Mouse (Mus musculus) ES-Bruce4 (cell line): ENCODE data around the gene Itih5. TPM values are rescaled to one million over a fixed set of nuclear protein-coding genes. Genes with fewer than 3 reads are reported as not detected.

Experiments used
- H3K27ac ChIP-seq: 2 replicates; pipeline ENCODE4 v1.5.1; 2012; ENCODE audit warnings: low read length, inconsistent platforms; ENCODE audit not compliant: insufficient read depth
- H3K27me3 ChIP-seq: 2 replicates; pipeline ENCODE4 v1.6.1; 2012; ENCODE audit warnings: mild to moderate bottlenecking, low read length, inconsistent platforms; ENCODE audit not compliant: control insufficient read depth, poor library complexity, insufficient read depth, severe bottlenecking
- H3K36me3 ChIP-seq: 2 replicates; pipeline ENCODE4 v1.6.1; 2012; ENCODE audit warnings: inconsistent platforms, mild to moderate bottlenecking, low read length, moderate library complexity; ENCODE audit not compliant: control insufficient read depth, poor library complexity, insufficient read depth, severe bottlenecking
- H3K4me1 ChIP-seq: one replicate; pipeline ENCODE4 v1.8.1; 2011; ENCODE audit warnings: low read length; ENCODE audit not compliant: control insufficient read depth, insufficient read depth
- H3K4me3 ChIP-seq: 2 replicates; pipeline ENCODE4 v1.5.1; 2011; ENCODE audit warnings: low read depth, mild to moderate bottlenecking, low read length
- H3K9ac ChIP-seq: 2 replicates; pipeline ENCODE4 v1.6.1; 2012; ENCODE audit warnings: low read depth, mild to moderate bottlenecking, inconsistent platforms; ENCODE audit not compliant: poor library complexity, severe bottlenecking
- H3K9me3 ChIP-seq: replicated peaks from 2 replicates; pipeline ENCODE4 v1.6.1; 2012; ENCODE audit warnings: mild to moderate bottlenecking, low read length, inconsistent platforms; ENCODE audit not compliant: control insufficient read depth, poor library complexity, insufficient read depth, severe bottlenecking
- CTCF ChIP-seq: IDR thresholded peaks from one replicate; pipeline ENCODE4 v1.8.1; 2011; ENCODE audit warnings: low read depth, low read length
- EP300 ChIP-seq: IDR thresholded peaks from 2 replicates; pipeline ENCODE4 v1.6.1; 2011; ENCODE audit warnings: low read depth, low read length; ENCODE audit not compliant: insufficient read depth
- POLR2A ChIP-seq: IDR thresholded peaks from one replicate; pipeline ENCODE4 v1.8.1; 2011; ENCODE audit warnings: low read length; ENCODE audit not compliant: insufficient read depth
- polyA plus RNA-seq: library from polyadenylated mRNA; stranded (reverse); fragments of >200 nt; gene quantifications from 2 replicates; pipeline ENCODE4 v1.2.4, GENCODE M21; 2011; ENCODE audit warnings: low read depth; ENCODE audit not compliant: missing spikeins, insufficient read depth, insufficient read length

Itih5 gene
- polyA plus RNA-seq, 1 experiment: 0.90 TPM

DNA sequence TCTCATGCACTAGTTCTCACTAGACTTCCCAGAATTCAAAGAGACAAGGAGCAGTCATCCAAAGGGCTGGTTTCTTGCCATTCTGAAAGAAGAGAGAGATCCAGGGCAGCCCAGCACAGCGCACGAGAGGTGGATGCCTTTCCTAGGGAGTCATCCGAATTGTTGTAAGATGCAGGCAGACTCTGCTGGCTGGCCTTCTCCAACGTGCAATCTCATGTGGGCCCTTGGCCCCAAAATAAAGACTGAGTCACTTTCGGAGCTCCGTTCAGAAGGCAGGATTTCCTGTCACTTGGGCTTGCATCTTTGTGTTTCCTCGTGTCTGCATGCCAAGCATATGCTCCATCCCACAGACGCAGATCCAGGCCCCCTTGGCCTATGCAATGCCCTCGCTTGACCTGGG, 97.1 kb downstream of the Itih5 start:
- Histone ChIP-seq H3K9me3 (no peaks in the 10 kb centered on the region), H3K36me3 (no peaks in the 10 kb centered on the region), H3K27ac (no peak overlapping the region), H3K9ac (no peak overlapping the region), H3K27me3 (no peaks in the 10 kb centered on the region), H3K4me3 (no peak overlapping the region), H3K4me1 (peaks cover 2% of the 10 kb centered on the region)
- TF ChIP-seq POLR2A (no peak), EP300 (no peak), CTCF (no peak)

DNA sequence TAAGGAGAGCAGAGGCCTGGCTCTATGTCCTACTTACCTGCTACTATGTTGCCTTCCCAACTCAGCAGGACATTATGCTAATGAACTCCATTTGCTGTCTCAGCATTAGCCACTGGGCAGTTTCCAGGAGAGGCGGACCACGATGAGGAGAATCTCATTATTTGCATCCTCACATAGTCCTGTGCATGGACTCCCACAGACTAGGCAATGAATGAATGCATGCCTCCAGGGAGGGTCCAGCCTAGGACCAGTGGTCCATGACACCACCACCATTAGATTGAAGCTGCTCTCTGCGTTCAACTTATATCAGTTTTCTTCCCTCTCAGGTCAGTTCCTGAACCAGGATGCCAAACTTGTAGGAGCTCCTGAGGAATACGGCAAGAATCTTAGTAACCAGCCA, 97.6 kb downstream of the Itih5 start:
- Histone ChIP-seq H3K36me3 (no peaks in the 10 kb centered on the region), H3K27ac (no peak overlapping the region), H3K9ac (no peak overlapping the region), H3K27me3 (no peaks in the 10 kb centered on the region), H3K4me3 (no peak overlapping the region), H3K4me1 (peaks cover 2% of the 10 kb centered on the region), H3K9me3 (no peaks in the 10 kb centered on the region)
- TF ChIP-seq POLR2A (no peak), EP300 (no peak), CTCF (no peak)

DNA sequence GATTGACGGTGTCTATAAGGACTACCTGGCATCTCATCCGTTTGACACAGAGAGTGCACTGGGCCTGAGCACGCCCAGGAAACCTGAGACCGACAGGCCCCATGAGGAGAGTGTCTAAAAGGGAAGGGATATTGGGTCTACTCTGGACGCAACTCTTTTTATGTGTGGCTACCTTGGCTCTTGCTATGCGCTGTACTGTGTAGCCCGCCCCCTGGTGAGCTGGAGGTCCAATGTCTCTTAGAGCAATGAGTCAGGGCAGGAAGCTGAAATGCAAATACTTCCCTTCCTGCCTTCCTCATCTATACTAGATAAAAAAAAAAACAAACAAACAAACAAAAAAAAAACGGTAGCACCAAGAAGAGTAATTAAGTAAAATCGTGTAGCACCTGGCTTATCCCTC, 98.1 kb downstream of the Itih5 start:
- Histone ChIP-seq H3K4me1 (peaks cover 2% of the 10 kb centered on the region), H3K9me3 (no peaks in the 10 kb centered on the region), H3K27me3 (no peaks in the 10 kb centered on the region), H3K27ac (no peak overlapping the region), H3K36me3 (no peaks in the 10 kb centered on the region), H3K9ac (no peak overlapping the region), H3K4me3 (0 out of 2 replicates have a peak overlapping the region, but pooled peaks have one; percentile 7)
- TF ChIP-seq CTCF: peak; percentile 46
- TF ChIP-seq POLR2A: no peak
- no peak for TF ChIP-seq EP300

DNA sequence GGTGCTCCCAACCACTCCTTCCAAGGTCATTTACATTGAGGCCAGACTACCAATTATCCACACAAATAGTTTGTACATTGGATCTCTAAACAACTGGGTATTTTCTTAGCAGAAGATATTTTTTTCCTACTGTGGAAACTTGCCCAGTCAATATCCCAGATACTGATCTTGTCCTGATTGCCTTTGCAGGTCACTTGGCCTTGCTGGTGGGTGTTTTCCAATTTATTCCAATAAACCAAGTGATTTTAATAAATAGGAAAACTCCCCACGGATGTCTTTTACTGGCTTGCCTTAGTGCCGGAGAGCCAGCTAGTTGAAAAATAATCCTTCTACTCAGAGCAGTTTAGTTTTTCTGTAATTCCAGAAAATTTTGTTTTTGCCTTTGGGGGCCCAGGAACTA, 98.6 kb downstream of the Itih5 start:
- Histone ChIP-seq H3K4me3 (no peak overlapping the region), H3K9ac (no peak overlapping the region), H3K27ac (no peak overlapping the region), H3K4me1 (peaks cover 2% of the 10 kb centered on the region), H3K9me3 (no peaks in the 10 kb centered on the region), H3K36me3 (no peaks in the 10 kb centered on the region), H3K27me3 (no peaks in the 10 kb centered on the region)
- TF ChIP-seq EP300: no peak
- no peak for TF ChIP-seq CTCF
- no peak for TF ChIP-seq POLR2A

DNA sequence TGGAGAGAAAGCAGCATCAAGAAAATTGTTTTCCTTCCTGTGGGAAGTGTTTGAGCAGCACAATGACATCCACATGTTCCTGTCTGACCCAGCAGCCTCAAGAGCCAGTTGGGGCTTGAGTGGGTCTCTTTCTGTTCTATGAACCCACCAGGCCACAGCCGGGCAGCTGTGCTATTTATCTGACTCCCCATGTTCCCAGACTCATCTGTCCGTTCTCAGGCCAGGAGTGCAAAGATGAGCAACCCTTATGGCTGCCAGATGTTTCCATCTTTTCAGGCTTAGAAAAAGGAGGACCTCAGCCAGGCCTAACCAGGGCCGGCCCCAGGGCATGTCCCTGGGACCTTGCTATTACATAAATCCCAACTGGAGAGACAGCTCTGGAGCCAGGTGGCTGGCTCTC, 100.0 kb downstream of the Itih5 start:
- H3K36me3 ChIP-seq: no peaks in the 10 kb centered on the region
- H3K4me1 ChIP-seq: peaks cover 4% of the 10 kb centered on the region
- H3K9me3 ChIP-seq: no peaks in the 10 kb centered on the region
- TF ChIP-seq EP300: no peak
- no peak for TF ChIP-seq CTCF
- no peak for TF ChIP-seq POLR2A
- H3K9ac ChIP-seq: no peak overlapping the region
- no peak overlapping the region for H3K4me3 ChIP-seq
- H3K27me3 ChIP-seq: no peaks in the 10 kb centered on the region
- no peak overlapping the region for H3K27ac ChIP-seq

DNA sequence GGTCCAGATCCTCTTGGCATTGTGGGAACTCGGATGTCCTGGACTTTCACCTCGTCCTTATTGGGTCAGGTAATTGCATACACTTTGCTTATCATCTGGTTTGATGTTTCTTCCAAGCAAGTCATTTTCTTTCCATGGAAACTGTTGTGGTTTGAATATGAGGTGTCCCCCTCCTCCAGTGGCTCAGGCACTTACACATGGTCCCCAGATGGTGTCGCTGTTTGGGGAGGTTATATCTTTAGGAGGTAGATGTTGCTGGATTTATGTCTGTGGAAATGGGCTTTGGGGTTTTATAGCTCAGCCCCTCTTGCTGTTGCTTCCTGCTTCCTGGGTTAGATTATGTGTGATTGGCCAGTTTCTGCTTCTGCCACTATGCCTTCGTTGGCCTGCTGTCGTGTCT, 103.6 kb downstream of the Itih5 start:
- no peak overlapping the region for H3K4me3 ChIP-seq
- TF ChIP-seq EP300: no peak
- TF ChIP-seq CTCF: peak; percentile 50
- no peaks in the 10 kb centered on the region for H3K9me3 ChIP-seq

DNA sequence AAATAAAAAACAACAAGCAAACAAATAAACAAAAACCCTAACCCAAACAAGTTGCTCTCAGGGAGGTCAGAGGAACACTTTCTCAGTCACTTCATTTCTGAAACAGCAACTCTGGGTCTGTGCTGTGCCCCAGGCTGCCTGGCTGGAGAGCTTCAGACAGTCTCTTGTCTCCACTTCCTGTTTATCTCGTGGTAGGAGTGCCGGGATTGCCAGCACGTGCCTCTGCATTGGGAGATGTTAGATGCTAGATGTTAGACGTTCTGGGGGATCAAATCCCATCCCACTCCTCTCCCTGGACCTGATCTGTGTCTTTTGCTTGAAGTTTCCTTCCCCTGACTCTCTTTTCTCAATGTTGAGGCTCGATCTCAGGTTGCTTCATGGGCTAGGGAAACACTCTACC, 104.9 kb downstream of the Itih5 start:
- H3K9me3 ChIP-seq: no peaks in the 10 kb centered on the region
- no peaks in the 10 kb centered on the region for H3K36me3 ChIP-seq
- TF ChIP-seq POLR2A: no peak
- TF ChIP-seq EP300: no peak
- TF ChIP-seq CTCF: no peak
- peaks cover 2% of the 10 kb centered on the region for H3K4me1 ChIP-seq
- H3K27me3 ChIP-seq: no peaks in the 10 kb centered on the region
- no peak overlapping the region for H3K9ac ChIP-seq
- H3K4me3 ChIP-seq: no peak overlapping the region
- no peak overlapping the region for H3K27ac ChIP-seq

More for the DNA sequence above, 103.6 kb downstream of the Itih5 start:
- Histone ChIP-seq H3K4me1 (peaks cover 1% of the 10 kb centered on the region), H3K27ac (no peak overlapping the region), H3K36me3 (no peaks in the 10 kb centered on the region), H3K27me3 (no peaks in the 10 kb centered on the region), H3K9ac (no peak overlapping the region)
